Mouse (Mus musculus) midbrain, embryonic 10.5 days (tissue): ENCODE results near the gene Igf1r. TPM values are rescaled to one million over a fixed set of nuclear protein-coding genes. Genes with fewer than 3 reads are reported as not detected.

Experiments
- DNase-seq: peaks from one replicate; pipeline ENCODE4 v3.0.0-alpha.2; 2017; ENCODE audit warnings: low spot score
- H3K27ac ChIP-seq: fragments of 300-500 bp; sonication (generic); replicated peaks from 2 replicates; pipeline ENCODE4 v1.5.1; 2016; ENCODE audit warnings: mild to moderate bottlenecking
- H3K27me3 ChIP-seq: fragments of 300-500 bp; sonication (generic); 2 replicates; pipeline ENCODE4 v1.6.1; 2016; ENCODE audit warnings: low read depth, mild to moderate bottlenecking; ENCODE audit not compliant: poor library complexity, severe bottlenecking
- H3K36me3 ChIP-seq: fragments of 300-500 bp; sonication (generic); 2 replicates; pipeline ENCODE4 v1.6.1; 2016; ENCODE audit warnings: mild to moderate bottlenecking, moderate library complexity
- H3K4me1 ChIP-seq: fragments of 300-500 bp; sonication (generic); 2 replicates; pipeline ENCODE4 v1.6.1; 2016
- H3K4me3 ChIP-seq: fragments of 300-500 bp; sonication (generic); 2 replicates; pipeline ENCODE4 v1.5.1; 2016; ENCODE audit warnings: mild to moderate bottlenecking, moderate library complexity
- H3K9me3 ChIP-seq: fragments of 300-500 bp; sonication (generic); replicated peaks from 2 replicates; pipeline ENCODE4 v1.6.1; 2016; ENCODE audit warnings: mild to moderate bottlenecking
- WGBS: fragments of 180-500 bp; shearing (Covaris S2); methylation state at CpG from one replicate; pipeline ENCODE4 v1.1.7; 2016; 5-methylcytosine and 5-hydroxymethylcytosine counted together
- polyA plus RNA-seq: library from polyadenylated mRNA; unstranded; fragments of >200 nt; fragmentation: Nextera tagmentation; extraction: Ambion mirVana; gene quantifications from 2 replicates; pipeline ENCODE4 v1.2.1, GENCODE M21; 2016

Gene Igf1r
- polyA plus RNA-seq, 1 experiment from 2014 or later, result 17.0 TPM

DNA sequence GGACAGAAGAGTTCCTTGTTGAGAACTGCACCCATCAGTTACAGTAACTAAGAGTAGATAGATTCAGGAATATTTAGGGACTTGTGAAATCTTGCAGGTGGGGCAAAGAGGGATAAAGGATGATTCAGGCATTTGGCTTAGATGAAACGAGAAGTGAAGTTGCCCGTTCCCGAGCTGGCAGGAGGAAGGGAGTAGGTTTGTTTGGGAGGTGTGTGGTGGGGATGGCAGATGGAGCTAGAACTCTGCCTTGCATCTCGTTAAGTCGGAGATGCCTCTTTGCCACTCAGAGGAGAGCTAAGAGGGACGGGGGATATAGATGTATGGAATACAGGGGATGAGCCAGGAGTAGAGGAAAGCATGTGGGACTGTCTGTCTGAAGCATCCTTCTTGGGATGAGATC lies 145.5 kb downstream of the Igf1r start:
- 93% methylated on average over 6 of the region's 6 CpGs for WGBS
- H3K36me3 ChIP-seq, result 0 out of 2 replicates have a peak, but pooled peaks cover 9% of the 10 kb centered on the region
- no peaks in the 10 kb centered on the region for H3K9me3 ChIP-seq
- no peaks in the 10 kb centered on the region for H3K27me3 ChIP-seq
- no peak overlapping the region for H3K4me3 ChIP-seq
- peaks cover 33% of the 10 kb centered on the region for H3K4me1 ChIP-seq
- no peak for DNase-seq
- no peak overlapping the region for H3K27ac ChIP-seq

DNA sequence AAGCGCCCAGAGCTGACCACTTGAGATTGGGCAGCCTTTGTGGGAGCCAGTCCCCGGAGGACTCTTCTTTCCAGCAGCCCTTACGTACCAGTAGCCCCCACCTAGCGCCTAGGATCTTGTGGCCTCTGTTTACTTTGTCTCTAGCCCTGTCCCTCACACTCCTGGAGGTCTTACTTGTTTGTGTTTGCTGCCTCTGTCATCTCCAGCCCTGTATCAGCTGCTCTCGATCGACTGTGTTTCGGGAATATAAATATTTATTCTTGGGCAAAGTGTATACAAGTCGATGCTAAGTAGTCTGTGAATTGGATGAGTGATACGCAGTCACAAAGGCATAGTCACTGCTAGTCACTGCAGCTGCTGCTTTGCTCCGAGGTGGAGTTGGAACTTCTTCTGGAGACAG lies 147.8 kb downstream of the Igf1r start:
- 84% methylated on average over 10 of the region's 10 CpGs for WGBS
- Histone ChIP-seq H3K36me3 (0 out of 2 replicates have a peak, but pooled peaks cover 4% of the 10 kb centered on the region), H3K27ac (no peak overlapping the region), H3K27me3 (no peaks in the 10 kb centered on the region), H3K4me3 (no peak overlapping the region), H3K4me1 (peaks cover 33% of the 10 kb centered on the region), H3K9me3 (no peaks in the 10 kb centered on the region)
- no peak for DNase-seq

DNA sequence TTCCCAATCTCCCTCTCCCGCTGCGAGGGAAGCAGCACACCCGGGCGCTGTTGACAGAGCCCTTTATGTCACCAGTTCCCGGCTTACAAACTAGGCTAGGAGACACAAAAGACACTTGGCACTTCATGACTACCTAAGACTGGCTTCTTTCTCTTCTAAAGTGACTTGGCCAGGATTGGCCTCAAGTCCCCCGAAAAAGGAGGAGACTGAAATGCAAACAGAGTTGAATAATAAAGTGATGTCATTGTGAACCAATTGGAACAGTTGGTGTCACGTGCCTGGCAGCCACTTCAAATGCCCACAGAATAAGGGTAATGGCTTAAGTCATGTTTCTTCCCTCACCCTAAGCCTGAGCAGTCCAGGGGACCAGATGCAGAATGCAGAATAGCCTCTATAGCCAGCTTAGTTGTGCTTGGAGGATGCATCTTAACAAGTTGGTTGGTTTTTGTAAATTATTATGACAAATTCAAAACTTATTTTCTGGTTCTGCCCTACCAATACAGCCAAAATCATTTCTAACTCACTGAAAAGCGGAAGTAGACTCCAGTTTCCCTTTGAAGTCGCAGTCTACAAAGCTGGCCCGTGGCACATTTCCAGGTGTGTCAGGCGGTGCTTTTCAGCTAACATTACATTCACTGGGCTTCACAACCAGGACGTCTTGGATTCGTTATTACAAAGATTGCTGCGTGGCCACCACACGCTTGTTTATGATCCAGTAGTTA lies 150.0 kb downstream of the Igf1r start:
- no peaks in the 10 kb centered on the region for H3K9me3 ChIP-seq
- no peak for DNase-seq
- H3K36me3 ChIP-seq, result no peaks in the 10 kb centered on the region
- H3K27ac ChIP-seq, result no peak overlapping the region
- 85% methylated on average over 15 of the region's 15 CpGs for WGBS
- no peaks in the 10 kb centered on the region for H3K27me3 ChIP-seq
- no peak overlapping the region for H3K4me3 ChIP-seq
- peaks cover 28% of the 10 kb centered on the region for H3K4me1 ChIP-seq

DNA sequence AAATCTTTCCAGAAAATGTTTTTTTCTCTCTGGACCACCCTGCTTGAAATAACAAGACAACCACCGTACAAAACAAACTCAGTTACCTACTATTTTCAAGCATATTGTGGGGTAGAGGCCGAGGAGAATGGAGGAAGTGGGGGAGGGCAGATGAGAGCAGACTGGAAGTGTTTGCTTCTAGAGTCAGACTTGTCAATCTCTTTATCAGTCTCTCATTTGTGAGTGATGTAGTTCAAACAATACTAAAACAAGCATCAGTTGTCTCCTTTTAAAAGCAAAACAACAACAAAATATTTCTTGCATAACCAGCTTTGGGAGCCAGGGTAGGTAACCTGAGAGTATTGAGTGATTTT lies 150.5 kb downstream of the Igf1r start:
- DNase-seq, result no peak
- Histone ChIP-seq H3K4me3 (no peak overlapping the region), H3K27me3 (no peaks in the 10 kb centered on the region), H3K9me3 (no peaks in the 10 kb centered on the region), H3K4me1 (peaks cover 28% of the 10 kb centered on the region), H3K27ac (no peak overlapping the region), H3K36me3 (no peaks in the 10 kb centered on the region)
- WGBS, result 68% methylated on average over 2 of the region's 2 CpGs

DNA sequence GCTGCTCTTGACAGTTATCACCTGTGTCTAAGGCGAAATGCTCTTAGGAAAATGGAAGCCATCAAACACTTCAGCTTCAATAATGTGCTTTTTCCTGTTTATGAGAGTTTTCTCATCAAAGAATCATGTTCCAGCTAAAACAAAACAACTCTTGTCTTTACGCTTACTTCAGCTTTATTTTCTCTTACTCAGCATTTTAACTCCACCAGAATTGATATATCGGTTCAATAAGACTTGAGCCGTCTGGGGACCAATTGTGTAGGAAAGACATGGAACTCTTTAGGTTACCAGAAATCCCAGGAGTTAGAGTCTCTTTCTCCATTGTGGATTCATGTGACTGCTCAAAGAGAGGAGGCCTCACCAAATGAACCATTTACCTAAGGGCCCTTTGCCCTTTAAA lies 158.9 kb downstream of the Igf1r start:
- H3K27ac ChIP-seq, result no peak overlapping the region
- H3K9me3 ChIP-seq, result no peaks in the 10 kb centered on the region
- peaks cover 26% of the 10 kb centered on the region for H3K4me1 ChIP-seq
- WGBS, result 94% methylated on average over 4 of the region's 4 CpGs
- no peak overlapping the region for H3K4me3 ChIP-seq
- DNase-seq, result no peak
- H3K36me3 ChIP-seq, result no peaks in the 10 kb centered on the region
- H3K27me3 ChIP-seq, result no peaks in the 10 kb centered on the region

DNA sequence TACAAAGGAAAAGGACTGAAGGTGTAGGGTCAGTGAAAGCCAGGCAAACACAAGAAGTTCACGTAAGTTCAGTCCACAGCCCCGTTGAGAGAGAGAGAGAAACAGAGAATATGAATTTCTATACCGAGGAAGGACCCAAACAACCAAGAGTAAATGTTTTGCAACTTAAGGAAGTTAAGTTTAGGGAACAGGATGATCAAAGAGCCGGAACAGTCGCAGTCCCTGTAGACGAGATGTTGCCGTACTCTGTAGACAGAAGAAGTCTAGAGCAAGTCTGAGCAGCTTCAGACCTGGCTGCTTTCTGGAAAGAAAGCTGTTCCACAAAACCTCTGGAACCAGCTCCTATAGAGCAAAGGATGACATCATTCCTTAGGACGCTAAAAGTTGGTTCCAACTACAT lies 160.0 kb downstream of the Igf1r start:
- Histone ChIP-seq H3K27me3 (no peaks in the 10 kb centered on the region), H3K36me3 (peaks cover 8% of the 10 kb centered on the region), H3K4me3 (no peak overlapping the region), H3K9me3 (no peaks in the 10 kb centered on the region), H3K27ac (no peak overlapping the region), H3K4me1 (peaks cover 30% of the 10 kb centered on the region)
- no peak for DNase-seq
- WGBS, result 90% methylated on average over 8 of the region's 8 CpGs

DNA sequence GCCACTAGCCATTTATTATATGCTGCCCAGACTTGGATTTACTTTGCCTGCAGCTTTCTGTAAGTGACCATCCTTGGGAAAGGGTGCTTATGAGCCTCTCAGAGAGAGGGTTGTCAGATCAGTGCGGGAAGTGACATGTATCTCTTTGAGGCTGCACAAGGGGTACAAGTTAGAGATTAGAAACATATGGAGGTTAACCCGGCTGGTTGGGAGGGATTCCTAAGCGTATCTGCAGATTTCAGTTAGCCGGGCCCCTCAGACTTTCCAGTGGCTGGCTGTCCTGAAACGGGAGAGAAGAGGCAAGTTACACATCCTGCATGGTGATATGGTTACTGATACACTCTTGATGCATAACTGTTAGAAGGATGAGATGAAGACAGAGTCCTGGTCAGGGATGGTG lies 161.7 kb downstream of the Igf1r start:
- no peaks in the 10 kb centered on the region for H3K27me3 ChIP-seq
- H3K9me3 ChIP-seq, result no peaks in the 10 kb centered on the region
- peaks cover 8% of the 10 kb centered on the region for H3K36me3 ChIP-seq
- DNase-seq, result no peak
- peaks cover 45% of the 10 kb centered on the region for H3K4me1 ChIP-seq
- WGBS, result 60% methylated on average over 5 of the region's 5 CpGs
- H3K4me3 ChIP-seq, result no peak overlapping the region
- no peak overlapping the region for H3K27ac ChIP-seq

DNA sequence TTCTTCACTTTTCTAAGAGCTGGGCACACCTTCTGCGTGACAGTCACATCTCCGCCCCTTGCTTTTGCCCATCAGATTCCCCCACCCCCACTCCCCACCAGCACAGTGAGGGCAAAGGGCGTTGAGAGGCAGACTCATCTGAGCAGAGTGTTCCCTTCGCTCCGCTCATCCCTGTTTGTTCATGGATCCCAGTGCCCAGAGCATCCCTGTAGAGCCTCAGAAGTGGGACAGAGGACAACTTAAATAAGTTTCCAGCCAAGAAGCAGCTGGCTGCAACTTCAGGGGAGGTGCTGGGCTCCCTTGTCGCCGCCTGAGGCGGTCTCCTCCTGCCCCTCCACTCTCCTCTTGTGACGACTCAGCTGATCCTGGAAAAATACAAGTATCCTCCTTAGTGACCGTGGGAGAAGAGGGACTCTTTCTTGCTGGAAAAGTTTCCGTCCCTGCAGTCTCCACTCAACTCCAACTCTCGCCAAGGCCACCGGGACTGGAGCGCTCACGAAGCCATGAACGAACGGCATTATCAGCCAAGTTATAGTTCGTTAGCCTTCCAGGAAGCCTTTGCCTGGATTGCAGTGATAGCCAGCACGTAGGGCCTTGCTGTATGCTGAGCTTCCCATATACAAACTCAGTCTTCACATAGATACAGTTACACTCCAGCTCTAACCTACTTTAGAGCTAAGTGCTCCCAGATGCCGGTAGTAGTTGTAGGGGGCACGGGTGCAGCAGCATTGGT lies 162.5 kb downstream of the Igf1r start:
- 78% methylated on average over 21 of the region's 21 CpGs for WGBS
- H3K4me3 ChIP-seq, result no peak overlapping the region
- H3K9me3 ChIP-seq, result no peaks in the 10 kb centered on the region
- peaks cover 8% of the 10 kb centered on the region for H3K36me3 ChIP-seq
- no peak for DNase-seq
- H3K4me1 ChIP-seq, result peaks cover 48% of the 10 kb centered on the region
- no peaks in the 10 kb centered on the region for H3K27me3 ChIP-seq
- H3K27ac ChIP-seq, result no peak overlapping the region

DNA sequence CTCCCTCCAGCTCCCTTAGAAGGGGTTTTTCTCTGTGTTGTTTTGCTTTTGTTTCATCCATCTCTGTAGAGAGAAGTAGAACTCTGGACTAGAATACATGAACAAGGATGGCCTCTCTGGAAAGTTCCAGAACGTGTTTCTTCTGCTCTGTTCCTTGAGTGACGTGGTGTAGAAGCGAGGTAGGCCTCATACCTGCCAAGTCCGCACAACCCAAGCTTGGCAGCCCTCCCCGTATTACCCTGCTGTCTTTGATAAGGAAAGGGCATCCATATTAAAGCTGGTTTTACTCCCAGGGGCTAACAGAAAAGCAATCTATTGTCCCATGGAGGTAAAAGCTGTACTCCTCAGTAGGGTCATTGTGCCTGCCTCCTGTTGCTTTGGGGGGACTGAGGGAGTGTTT lies 164.9 kb downstream of the Igf1r start:
- Histone ChIP-seq H3K4me3 (no peak overlapping the region), H3K36me3 (peaks cover 8% of the 10 kb centered on the region), H3K4me1 (peaks cover 51% of the 10 kb centered on the region), H3K9me3 (no peaks in the 10 kb centered on the region), H3K27ac (0 out of 2 replicates have a peak overlapping the region, but pooled peaks have one; percentile 28), H3K27me3 (no peaks in the 10 kb centered on the region)
- WGBS, result 73% methylated on average over 5 of the region's 5 CpGs
- DNase-seq, result no peak

DNA sequence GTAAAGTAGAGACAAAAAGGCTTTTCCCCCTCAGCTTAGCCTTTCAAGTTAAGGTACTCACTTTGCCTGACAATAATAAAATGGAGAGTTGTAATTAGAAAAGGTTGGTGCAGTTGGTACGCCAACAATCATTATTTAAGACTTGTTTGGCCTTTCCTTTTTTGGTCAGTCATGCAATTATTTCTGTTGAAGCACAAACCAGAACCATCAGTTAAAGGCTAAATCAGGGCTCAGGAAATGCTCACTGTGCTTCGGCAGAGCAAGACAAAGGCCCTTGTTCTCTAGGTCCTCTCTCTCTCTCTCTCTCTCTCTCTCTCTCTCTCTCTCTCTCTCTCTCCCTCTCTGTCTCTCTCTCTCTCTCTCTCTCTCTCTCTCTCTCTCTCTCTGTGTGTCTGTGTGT lies 165.4 kb downstream of the Igf1r start:
- Histone ChIP-seq H3K9me3 (no peaks in the 10 kb centered on the region), H3K4me3 (no peak overlapping the region), H3K4me1 (peaks cover 51% of the 10 kb centered on the region), H3K36me3 (peaks cover 8% of the 10 kb centered on the region), H3K27ac (peak overlapping the region; percentile 28; the same call in 1 of the 2 replicates), H3K27me3 (no peaks in the 10 kb centered on the region)
- WGBS, result 43% methylated on average over 2 of the region's 2 CpGs
- no peak for DNase-seq

DNA sequence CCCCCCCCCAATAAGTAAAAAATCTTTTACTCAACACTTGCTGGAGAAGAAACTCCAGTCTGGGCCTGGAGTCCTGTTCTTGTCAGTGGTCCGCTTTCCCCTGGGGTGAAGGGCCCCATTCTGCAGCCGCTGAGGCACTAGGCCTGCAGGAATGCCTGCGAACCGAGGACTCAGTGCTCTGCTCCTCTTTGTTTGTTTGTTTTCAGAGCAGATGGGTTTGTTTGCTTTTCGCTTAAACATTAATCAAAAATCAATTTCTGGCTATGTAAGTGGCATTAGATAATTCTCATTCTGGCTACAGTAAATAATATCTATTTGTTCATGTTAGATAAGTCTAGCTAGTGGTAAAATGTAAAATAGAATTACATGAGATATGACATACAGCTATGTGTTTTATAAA lies 167.0 kb downstream of the Igf1r start:
- 67% methylated on average over 5 of the region's 5 CpGs for WGBS
- Histone ChIP-seq H3K4me1 (peaks cover 39% of the 10 kb centered on the region), H3K27me3 (no peaks in the 10 kb centered on the region), H3K9me3 (no peaks in the 10 kb centered on the region), H3K36me3 (peaks cover 8% of the 10 kb centered on the region), H3K27ac (no peak overlapping the region), H3K4me3 (no peak overlapping the region)
- no peak for DNase-seq

DNA sequence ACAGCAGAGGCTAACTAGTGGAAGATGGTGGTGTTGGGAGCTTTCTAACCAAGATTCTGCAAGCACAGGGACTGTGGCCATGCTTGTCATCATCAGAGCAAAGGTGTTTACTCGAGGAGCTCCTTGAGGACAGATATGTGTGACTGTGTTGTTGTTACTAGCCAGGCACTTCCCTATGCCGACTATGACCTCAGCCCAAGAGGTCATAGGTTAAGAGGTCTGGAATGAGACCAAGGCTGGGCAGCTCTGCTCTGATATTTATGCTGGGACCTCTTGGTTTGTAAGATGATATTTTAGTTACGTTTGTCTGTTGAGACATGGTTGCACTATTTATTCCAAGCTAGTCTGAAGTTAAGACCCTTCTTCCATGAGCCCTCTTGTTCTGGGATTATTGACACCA lies 169.8 kb downstream of the Igf1r start:
- no peaks in the 10 kb centered on the region for H3K36me3 ChIP-seq
- H3K9me3 ChIP-seq, result no peaks in the 10 kb centered on the region
- no peak for DNase-seq
- no peak overlapping the region for H3K4me3 ChIP-seq
- H3K27me3 ChIP-seq, result no peaks in the 10 kb centered on the region
- 77% methylated on average over 3 of the region's 3 CpGs for WGBS
- H3K4me1 ChIP-seq, result peaks cover 25% of the 10 kb centered on the region
- no peak overlapping the region for H3K27ac ChIP-seq

DNA sequence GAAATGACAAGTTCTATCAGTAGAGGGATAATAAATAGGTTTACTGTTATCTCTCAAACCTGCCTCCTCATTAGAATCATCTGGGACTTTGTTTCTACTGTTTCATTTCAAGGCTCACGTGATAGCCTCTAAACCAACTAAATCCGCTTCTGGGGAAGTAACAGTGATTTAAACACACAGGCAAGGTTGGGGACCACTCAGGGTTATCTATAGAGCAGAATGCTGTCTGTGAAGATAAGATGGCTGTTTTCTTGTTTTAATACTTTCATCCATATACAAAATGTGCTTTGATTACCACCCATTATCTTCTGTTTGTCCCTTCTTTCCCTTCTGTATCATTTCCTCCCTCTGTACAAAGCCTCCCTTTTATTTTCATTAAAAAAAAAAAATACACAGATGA lies 172.7 kb downstream of the Igf1r start:
- Histone ChIP-seq H3K4me1 (peaks cover 32% of the 10 kb centered on the region), H3K27me3 (no peaks in the 10 kb centered on the region), H3K9me3 (no peaks in the 10 kb centered on the region), H3K27ac (no peak overlapping the region), H3K36me3 (no peaks in the 10 kb centered on the region), H3K4me3 (no peak overlapping the region)
- 81% methylated on average over 2 of the region's 2 CpGs for WGBS
- DNase-seq, result no peak
